Mouse (Mus musculus) kidney, postnatal 0 days (tissue): ENCODE data around the gene Pmpcb. TPM values are rescaled to one million over a fixed set of nuclear protein-coding genes. Genes with fewer than 3 reads are reported as not detected.
A peak's percentile ranks its signal among the peaks of the same experiment; 100 is the strongest.

Experiments used
- ATAC-seq: fragments of 200-750 bp; cut with Nextera tagmentation; replicated peaks from 2 replicates; pipeline ENCODE4 v1.8.0; 2017; ENCODE audit warnings: low read depth, moderate number of reproducible peaks, moderate TSS enrichment, moderate library complexity; ENCODE audit not compliant: low FRiP score
- DNase-seq: peaks from one replicate; pipeline ENCODE4 v3.0.0-alpha.2; 2016; ENCODE audit warnings: low spot score
- H3K27ac ChIP-seq: fragments of 300-500 bp; sonication (generic); 2 replicates; pipeline ENCODE4 v1.5.1; 2014; ENCODE audit warnings: mild to moderate bottlenecking
- H3K27me3 ChIP-seq: fragments of 300-500 bp; sonication (generic); 2 replicates; pipeline ENCODE4 v1.6.1; 2014; ENCODE audit warnings: low read length, mixed read lengths; ENCODE audit not compliant: insufficient read depth
- H3K36me3 ChIP-seq: fragments of 300-500 bp; sonication (generic); 2 replicates; pipeline ENCODE4 v1.6.1; 2014; ENCODE audit warnings: low read length, mixed read lengths; ENCODE audit not compliant: insufficient read depth
- H3K4me1 ChIP-seq: fragments of 300-500 bp; sonication (generic); replicated peaks from 2 replicates; pipeline ENCODE4 v1.6.1; 2014; ENCODE audit warnings: antibody characterized with exemption, low read length, mixed read lengths; ENCODE audit not compliant: insufficient read depth
- H3K4me2 ChIP-seq: fragments of 300-500 bp; sonication (generic); 2 replicates; pipeline ENCODE4 v1.6.1; 2014; ENCODE audit warnings: mild to moderate bottlenecking, low read length, moderate library complexity, mixed read lengths
- H3K4me3 ChIP-seq: fragments of 300-500 bp; sonication (generic); replicated peaks from 2 replicates; pipeline ENCODE4 v1.5.1; 2014; ENCODE audit warnings: low read depth, low read length
- H3K9ac ChIP-seq: fragments of 300-500 bp; sonication (generic); 2 replicates; pipeline ENCODE4 v1.6.1; 2014; ENCODE audit warnings: low read depth, low read length
- H3K9me3 ChIP-seq: fragments of 300-500 bp; sonication (generic); replicated peaks from 2 replicates; pipeline ENCODE4 v1.6.1; 2016; ENCODE audit warnings: low read length, inconsistent platforms, mixed read lengths
- CTCF ChIP-seq: IDR thresholded peaks from 2 replicates; pipeline ENCODE4 v1.5.1; 2016; ENCODE audit warnings: antibody characterized with exemption, low read depth, mild to moderate bottlenecking, moderate library complexity
- WGBS: fragments of 180-500 bp; shearing (Covaris S2); extraction: QIAGEN DNeasy Blood & Tissue Kit; methylation state at CpG from one replicate; pipeline ENCODE4 v1.1.7; 2014; 5-methylcytosine and 5-hydroxymethylcytosine counted together
- polyA plus RNA-seq: library from polyadenylated mRNA; unstranded; fragments of >200 nt; fragmentation: Nextera tagmentation; extraction: Ambion mirVana; gene quantifications from 2 replicates; pipeline ENCODE4 v1.2.1, GENCODE M21; 2015

Pmpcb gene
- polyA plus RNA-seq, 1 experiment from 2014 or later: 101 TPM

GRCm38 (mm10) chr5:21712127-21712715 is 24.7 kb upstream of the Pmpcb start:
- TF ChIP-seq CTCF: no peak
- no peaks in the 10 kb centered on the region for H3K9me3 ChIP-seq
- no peaks in the 10 kb centered on the region for H3K4me1 ChIP-seq
- H3K4me2 ChIP-seq: no peak overlapping the region
- H3K9ac ChIP-seq: no peak overlapping the region
- no peak overlapping the region for H3K27ac ChIP-seq
- H3K4me3 ChIP-seq: no peak overlapping the region
- H3K36me3 ChIP-seq: no peaks in the 10 kb centered on the region
- H3K27me3 ChIP-seq: no peaks in the 10 kb centered on the region
- ATAC-seq (no peak), DNase-seq (peak; percentile 23)
- WGBS: 42% methylated on average over 13 of the region's 13 CpGs

DNA sequence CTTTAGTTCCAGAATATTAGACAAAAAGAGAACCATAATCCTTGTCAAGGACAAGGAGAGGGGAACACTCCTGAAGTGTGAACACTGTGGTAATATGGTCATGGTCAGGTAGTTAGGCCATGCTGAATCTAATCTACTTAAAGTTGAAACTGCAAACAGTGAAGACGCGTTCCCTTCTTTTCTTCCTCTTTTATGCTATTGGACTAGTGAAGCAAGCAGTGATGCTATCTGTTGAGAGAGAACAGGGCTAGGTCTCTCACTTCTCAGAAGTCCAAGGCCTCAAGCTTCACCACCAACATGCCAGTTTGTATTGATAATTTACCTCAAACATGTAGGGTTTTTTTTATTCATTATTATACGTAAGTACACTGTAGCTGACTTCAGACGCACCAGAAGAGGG is 22.5 kb upstream of the Pmpcb start:
- Histone ChIP-seq H3K4me1 (no peaks in the 10 kb centered on the region), H3K9me3 (no peaks in the 10 kb centered on the region), H3K36me3 (no peaks in the 10 kb centered on the region), H3K9ac (no peak overlapping the region), H3K27me3 (no peaks in the 10 kb centered on the region), H3K4me3 (no peak overlapping the region), H3K27ac (no peak overlapping the region), H3K4me2 (no peak overlapping the region)
- WGBS: 81% methylated on average over 4 of the region's 4 CpGs
- ATAC-seq (no peak), DNase-seq (no peak)
- TF ChIP-seq CTCF: no peak

GRCm38 (mm10) chr5:21717165-21717715 is 19.7 kb upstream of the Pmpcb start:
- Histone ChIP-seq H3K27ac (no peak overlapping the region), H3K4me1 (no peaks in the 10 kb centered on the region), H3K9me3 (no peaks in the 10 kb centered on the region), H3K4me3 (no peak overlapping the region), H3K27me3 (no peaks in the 10 kb centered on the region), H3K9ac (no peak overlapping the region), H3K36me3 (no peaks in the 10 kb centered on the region), H3K4me2 (no peak overlapping the region)
- 91% methylated on average over 10 of the region's 10 CpGs for WGBS
- no peak for ATAC-seq
- no peak for DNase-seq
- TF ChIP-seq CTCF: no peak

DNA sequence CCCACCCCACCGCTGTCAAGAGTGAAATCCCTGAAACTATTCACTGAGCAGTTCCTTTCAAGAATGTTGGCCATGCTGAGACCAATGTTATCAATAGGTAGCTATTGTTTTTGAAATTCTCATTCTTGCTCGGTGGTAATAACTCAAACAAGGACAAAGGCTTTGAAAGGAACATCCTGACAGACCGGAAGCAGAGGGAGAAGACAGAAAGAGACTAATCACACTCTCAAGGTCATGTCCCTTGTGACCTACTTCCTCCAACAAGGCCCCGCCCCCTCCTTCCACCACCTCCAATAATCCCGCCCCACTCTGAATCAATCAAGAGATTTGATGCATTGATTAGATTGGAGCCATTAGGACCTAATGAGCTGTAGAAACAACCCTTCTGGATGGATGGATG is 18.4 kb upstream of the Pmpcb start:
- no peak overlapping the region for H3K4me3 ChIP-seq
- WGBS: 80% methylated on average over 5 of the region's 5 CpGs
- no peaks in the 10 kb centered on the region for H3K9me3 ChIP-seq
- no peak overlapping the region for H3K4me2 ChIP-seq
- no peak for DNase-seq
- H3K4me1 ChIP-seq: no peaks in the 10 kb centered on the region
- TF ChIP-seq CTCF: no peak
- no peak for ATAC-seq
- no peak overlapping the region for H3K27ac ChIP-seq
- H3K27me3 ChIP-seq: no peaks in the 10 kb centered on the region
- H3K36me3 ChIP-seq: no peaks in the 10 kb centered on the region
- H3K9ac ChIP-seq: no peak overlapping the region

GRCm38 (mm10) chr5:21719209-21719608 is 17.7 kb upstream of the Pmpcb start:
- no peaks in the 10 kb centered on the region for H3K4me1 ChIP-seq
- H3K4me2 ChIP-seq: no peak overlapping the region
- no peaks in the 10 kb centered on the region for H3K27me3 ChIP-seq
- H3K27ac ChIP-seq: no peak overlapping the region
- no peak for TF ChIP-seq CTCF
- ATAC-seq (no peak), DNase-seq (no peak)
- H3K9ac ChIP-seq: no peak overlapping the region
- WGBS: 83% methylated on average over 2 of the region's 2 CpGs
- H3K4me3 ChIP-seq: no peak overlapping the region
- H3K36me3 ChIP-seq: no peaks in the 10 kb centered on the region
- H3K9me3 ChIP-seq: no peaks in the 10 kb centered on the region

GRCm38 (mm10) chr5:21724427-21724826 is 12.5 kb upstream of the Pmpcb start:
- H3K4me1 ChIP-seq: no peaks in the 10 kb centered on the region
- H3K27ac ChIP-seq: no peak overlapping the region
- no peaks in the 10 kb centered on the region for H3K36me3 ChIP-seq
- H3K4me3 ChIP-seq: no peak overlapping the region
- H3K4me2 ChIP-seq: no peak overlapping the region
- DNase-seq (no peak), ATAC-seq (no peak)
- no peak for TF ChIP-seq CTCF
- no peak overlapping the region for H3K9ac ChIP-seq
- no peaks in the 10 kb centered on the region for H3K9me3 ChIP-seq
- WGBS: 59% methylated on average over 1 of the region's 1 CpGs
- no peaks in the 10 kb centered on the region for H3K27me3 ChIP-seq

GRCm38 (mm10) chr5:21724872-21725271 is 12.1 kb upstream of the Pmpcb start:
- Histone ChIP-seq H3K4me1 (no peaks in the 10 kb centered on the region), H3K4me3 (no peak overlapping the region), H3K9me3 (no peaks in the 10 kb centered on the region), H3K27ac (no peak overlapping the region), H3K4me2 (no peak overlapping the region), H3K9ac (no peak overlapping the region), H3K27me3 (no peaks in the 10 kb centered on the region), H3K36me3 (no peaks in the 10 kb centered on the region)
- ATAC-seq: no peak
- WGBS: 69% methylated on average over 7 of the region's 7 CpGs
- no peak for TF ChIP-seq CTCF
- DNase-seq: no peak
